Mouse (Mus musculus) heart, postnatal 4 days (tissue): ENCODE data around the gene Rnf26. TPM values are rescaled to one million over a fixed set of nuclear protein-coding genes. Genes with fewer than 3 reads are reported as not detected.

ENCODE experiments used
- DNase-seq: peaks from one replicate; pipeline ENCODE4 v3.0.0; 2021
- total RNA-seq, 2 experiments: library from RNA; stranded (reverse); gene quantifications; 2 replicates each; pipeline ENCODE4 v1.2.3; 2021

Rnf26 gene
- total RNA-seq, 2 experiments from 2014 or later: 22.3 to 24.7 TPM

- no peak for DNase-seq
Measured at GRCm38 (mm10) chr9:44088877-44089608, 24.3 kb downstream of the Rnf26 start.

GRCm38 (mm10) chr9:44087761-44088455, 25.4 kb downstream of the Rnf26 start:
- peak; percentile 71 for DNase-seq

- DNase-seq: no peak
Measured at GRCm38 (mm10) chr9:44086960-44087359, 26.4 kb downstream of the Rnf26 start.

GRCm38 (mm10) chr9:44085741-44086665, 27.3 kb downstream of the Rnf26 start:
- peak; percentile 72 for DNase-seq

- no peak for DNase-seq
Measured at GRCm38 (mm10) chr9:44085276-44085675, 28.0 kb downstream of the Rnf26 start.

- DNase-seq: peak; percentile 96
Measured at GRCm38 (mm10) chr9:44084659-44085229, 28.6 kb downstream of the Rnf26 start.

- no peak for DNase-seq
Measured at GRCm38 (mm10) chr9:44084236-44084635, 29.1 kb downstream of the Rnf26 start.

GRCm38 (mm10) chr9:44083392-44084121, 29.8 kb downstream of the Rnf26 start:
- no peak for DNase-seq

GRCm38 (mm10) chr9:44082266-44082665, 31.1 kb downstream of the Rnf26 start:
- no peak for DNase-seq

- no peak for DNase-seq
Measured at GRCm38 (mm10) chr9:44081581-44081980, 31.7 kb downstream of the Rnf26 start.

- DNase-seq: peak; percentile 68
Measured at GRCm38 (mm10) chr9:44080953-44081352, 32.4 kb downstream of the Rnf26 start.

- DNase-seq: no peak
Measured at GRCm38 (mm10) chr9:44079997-44080780, 33.1 kb downstream of the Rnf26 start.

GRCm38 (mm10) chr9:44078955-44079756, 34.2 kb downstream of the Rnf26 start:
- peak; percentile 90 for DNase-seq

GRCm38 (mm10) chr9:44078136-44078797, 35.0 kb downstream of the Rnf26 start:
- no peak for DNase-seq

- no peak for DNase-seq
Measured at GRCm38 (mm10) chr9:44077266-44077910, 35.9 kb downstream of the Rnf26 start.

- peak; percentile 76 for DNase-seq
Measured at GRCm38 (mm10) chr9:44076764-44077120, 36.6 kb downstream of the Rnf26 start.

GRCm38 (mm10) chr9:44075996-44076763, 37.1 kb downstream of the Rnf26 start:
- DNase-seq: peak; percentile 6
